Mouse (Mus musculus) adrenal gland, postnatal 14 days (tissue): ENCODE results near the gene Iqcf1. TPM values are rescaled to one million over a fixed set of nuclear protein-coding genes. Genes with fewer than 3 reads are reported as not detected.
"Not testable (repeated sequence)": the region's sequence is repeated elsewhere in the genome, so short reads cannot be mapped to it uniquely, and the experiment has no call there.

ENCODE experiments used
- DNase-seq: peaks from one replicate; pipeline ENCODE4 v3.0.0; 2021; ENCODE audit warnings: mixed read lengths
- total RNA-seq: library from RNA; stranded (reverse); gene quantifications from 2 replicates; pipeline ENCODE4 v1.2.3, GENCODE M21; 2021

The Iqcf1 gene
- total RNA-seq, 1 experiment from 2014 or later, result not detected

DNA sequence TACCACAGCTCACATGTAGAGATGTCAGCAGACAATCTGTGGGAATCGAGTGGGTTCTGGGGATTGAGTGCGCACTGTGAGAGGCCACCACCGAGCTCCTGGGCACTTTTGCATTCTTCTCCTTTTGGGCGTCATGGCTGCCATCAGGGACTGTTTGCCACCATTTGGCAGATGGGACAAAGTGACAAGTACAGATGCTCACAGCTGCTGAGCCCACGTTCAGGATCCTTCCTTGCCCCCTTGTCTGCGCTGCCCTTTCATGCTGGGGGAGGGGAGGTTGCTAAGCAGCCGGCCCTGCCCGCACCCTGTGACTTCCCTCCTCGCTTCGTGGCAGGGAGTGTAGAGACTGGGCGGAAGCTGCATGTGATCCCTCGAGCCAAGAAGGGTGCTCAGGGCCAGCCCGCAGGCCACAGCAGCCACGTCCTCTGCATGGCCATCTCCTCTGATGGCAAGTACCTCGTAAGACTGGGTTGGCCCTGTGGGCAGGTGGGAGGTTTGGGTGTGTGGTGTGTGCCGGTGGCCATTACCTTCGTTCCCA lies 17.1 kb upstream of the Iqcf1 start:
- no peak for DNase-seq

DNA sequence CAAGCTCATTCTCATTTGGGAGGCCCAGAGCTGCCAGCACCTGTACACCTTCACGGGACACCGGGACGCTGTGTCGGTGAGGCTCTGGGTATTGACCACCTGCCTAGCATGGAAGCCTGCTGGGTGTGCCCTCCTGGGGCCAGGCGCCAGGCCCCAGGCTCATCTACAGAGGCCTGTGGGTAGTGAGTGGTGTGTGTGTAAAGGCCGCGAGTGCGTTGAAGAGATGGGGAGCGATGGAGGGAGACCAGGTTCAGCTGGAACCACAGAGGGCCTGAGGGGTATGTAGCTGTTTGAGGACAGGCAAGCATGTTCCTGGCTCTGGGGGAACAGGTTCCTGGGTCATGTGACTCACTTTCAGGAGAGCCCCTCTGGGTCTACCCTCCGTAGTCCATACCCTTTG lies 16.6 kb upstream of the Iqcf1 start:
- no peak for DNase-seq

DNA sequence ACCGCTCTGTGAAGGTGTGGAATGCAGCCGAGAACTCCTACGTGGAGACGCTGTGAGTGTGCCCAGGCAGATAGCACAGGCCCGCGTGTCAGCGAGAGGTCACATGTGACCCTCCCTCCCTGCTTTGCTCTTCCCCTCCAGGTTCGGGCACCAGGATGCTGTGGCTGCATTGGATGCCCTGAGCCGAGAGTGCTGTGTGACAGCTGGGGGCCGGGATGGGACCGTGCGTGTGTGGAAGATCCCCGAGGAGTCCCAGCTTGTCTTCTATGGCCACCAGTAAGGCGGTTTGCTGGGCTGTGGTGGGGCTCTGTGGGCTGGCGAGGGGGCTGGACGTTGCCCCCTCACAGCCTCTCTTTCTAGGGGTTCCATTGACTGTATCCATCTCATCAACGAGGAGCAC lies 16.2 kb upstream of the Iqcf1 start:
- DNase-seq, result no peak

DNA sequence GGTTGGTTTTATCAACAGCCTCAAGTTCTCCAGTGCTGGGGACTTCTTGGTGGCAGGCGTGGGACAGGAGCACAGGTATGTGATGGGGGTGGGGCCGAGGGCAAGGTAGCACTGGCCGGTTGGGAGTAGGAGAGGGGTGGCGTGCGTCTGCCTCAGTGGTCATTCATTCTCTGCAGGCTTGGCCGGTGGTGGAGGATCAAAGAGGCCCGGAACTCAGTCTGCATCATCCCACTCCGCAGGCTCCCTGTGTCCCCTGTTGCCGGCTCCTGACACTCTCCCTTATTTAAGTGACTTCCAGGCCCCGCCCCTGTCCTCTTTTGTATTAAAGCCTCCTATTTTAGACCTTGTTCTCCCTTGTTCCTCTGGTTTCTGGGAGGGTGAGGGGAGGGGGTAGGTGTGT lies 14.7 kb upstream of the Iqcf1 start:
- DNase-seq, result no peak

DNA sequence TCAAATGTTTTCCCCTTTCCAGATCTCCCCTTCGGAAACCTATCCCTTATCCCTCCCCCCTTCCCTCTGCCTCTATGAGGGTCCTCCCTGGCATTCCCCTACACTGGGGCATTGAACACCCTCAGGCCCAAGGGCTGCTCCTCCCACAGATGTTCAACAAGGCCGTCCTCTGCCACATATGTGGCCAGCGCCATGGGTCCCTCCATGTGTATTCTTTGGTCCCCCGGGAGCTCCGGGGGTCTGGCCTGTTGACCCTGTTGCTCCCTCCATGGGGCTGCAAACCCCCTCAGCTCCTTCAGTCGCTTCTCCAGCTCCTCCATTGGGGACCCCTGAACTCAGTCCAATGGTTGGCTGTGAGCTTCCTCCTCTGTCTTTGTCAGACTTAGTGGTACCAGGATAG lies 12.2 kb upstream of the Iqcf1 start:
- DNase-seq, result not testable (repeated sequence)

DNA sequence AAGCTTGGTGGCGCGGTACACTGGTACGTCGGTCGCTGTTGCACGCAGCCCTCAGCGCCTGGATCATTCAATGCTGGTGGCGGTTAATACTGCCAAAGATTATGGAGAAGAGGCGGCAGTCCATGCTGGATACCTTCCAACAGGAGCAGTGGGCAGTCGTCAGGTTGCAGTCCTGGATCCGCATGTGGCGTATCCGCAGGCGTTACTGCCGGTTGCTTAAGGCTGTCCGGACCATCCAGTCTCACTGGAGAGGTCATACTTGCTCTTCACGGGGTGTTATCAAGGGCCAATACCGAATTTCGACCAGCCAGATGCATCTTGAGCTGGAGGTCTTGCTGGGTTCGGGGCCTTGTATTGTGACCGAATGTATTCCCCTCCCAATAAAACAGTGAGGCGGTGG lies 2.1 kb downstream of the Iqcf1 start:
- no peak for DNase-seq

DNA sequence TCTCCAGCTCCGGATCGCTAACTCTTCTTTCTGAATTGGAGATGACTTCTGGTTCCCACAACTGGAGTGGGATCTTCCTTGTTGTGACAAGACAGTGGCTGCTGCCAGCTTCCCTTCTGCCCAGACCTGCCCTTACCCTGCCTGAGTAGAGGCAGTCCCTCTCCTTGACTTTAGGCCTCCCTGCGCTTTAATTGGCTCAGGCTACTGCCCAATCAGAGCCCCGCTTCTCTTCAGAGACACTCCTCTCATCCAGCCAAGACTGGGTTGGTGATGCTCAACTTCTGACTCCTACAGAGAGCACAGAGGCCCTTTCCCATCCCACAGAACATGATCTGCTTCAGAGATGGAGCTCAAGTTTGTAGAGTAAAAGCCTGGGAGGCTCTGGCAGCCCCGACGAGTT lies 4.5 kb downstream of the Iqcf1 start:
- DNase-seq, result no peak

DNA sequence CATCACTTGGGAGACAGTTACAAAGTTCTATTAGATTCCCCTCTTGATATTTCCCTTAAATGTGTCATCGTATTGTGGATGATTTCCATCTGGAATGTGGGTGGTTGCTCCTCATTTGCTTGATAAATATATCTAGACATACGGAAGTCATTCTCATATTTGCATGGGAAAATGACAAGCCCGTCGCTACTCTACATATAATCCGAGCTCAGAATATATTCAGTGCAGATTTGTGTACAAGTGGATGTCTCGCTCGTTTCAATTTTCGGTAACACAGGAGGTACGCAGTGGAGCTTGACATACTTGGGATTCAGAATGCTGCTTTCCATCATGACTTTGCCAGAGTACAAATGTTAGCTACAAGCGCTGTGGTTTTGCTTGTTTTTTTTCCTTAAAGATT lies 9.6 kb downstream of the Iqcf1 start:
- DNase-seq, result no peak

DNA sequence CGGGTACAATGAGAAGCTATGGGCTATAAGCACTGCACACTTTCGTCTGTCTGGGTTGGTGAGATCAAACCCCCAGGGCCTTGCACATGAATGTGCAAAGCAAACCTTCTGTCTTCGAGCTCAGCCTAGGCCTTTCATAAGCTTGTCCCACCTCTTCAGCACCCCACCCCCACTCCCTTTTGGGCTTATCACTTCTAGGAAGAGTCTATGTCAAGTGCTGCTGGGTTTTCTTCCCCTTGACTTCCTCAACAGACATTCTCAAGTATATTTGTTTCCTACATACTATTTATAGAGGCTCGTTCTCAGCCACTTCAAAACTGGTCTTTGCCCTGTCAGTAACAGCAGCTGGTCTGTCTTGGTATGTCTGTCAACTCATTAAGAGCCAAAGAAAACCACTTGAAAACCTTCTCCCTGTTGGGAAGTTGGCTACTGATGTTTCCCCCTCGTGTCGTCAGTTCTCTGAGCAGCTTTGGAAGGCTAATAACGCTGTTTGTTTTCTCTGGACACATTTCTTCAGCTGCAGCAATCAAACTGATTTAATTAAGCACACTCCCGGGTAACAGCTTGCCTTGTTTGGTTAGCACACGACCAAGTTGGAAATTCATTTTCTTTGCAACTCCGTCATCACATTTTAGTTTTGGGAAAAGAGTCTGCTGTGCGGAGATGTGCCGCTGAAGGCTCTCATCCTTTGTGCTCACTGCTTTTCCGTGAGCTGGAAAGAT lies 13.1 kb downstream of the Iqcf1 start:
- no peak for DNase-seq

DNA sequence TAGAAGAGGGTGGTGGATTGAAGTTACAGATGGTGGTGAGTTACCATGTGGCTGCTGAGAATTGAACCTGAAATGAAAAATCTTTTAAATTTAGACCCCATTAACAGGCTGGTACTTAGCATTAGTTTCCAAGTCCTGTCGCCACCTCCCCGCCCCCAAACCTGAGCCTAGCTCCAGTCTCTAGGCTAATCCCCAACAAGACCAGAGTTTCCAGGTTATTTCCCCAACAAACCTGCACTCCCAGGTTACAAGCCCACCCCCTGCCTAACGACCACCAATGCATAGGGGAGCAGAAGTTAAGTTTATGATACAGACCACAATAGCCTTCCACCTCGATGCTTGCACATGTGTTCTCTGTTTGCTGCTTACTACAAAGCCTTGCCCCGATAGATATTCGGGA lies 13.8 kb downstream of the Iqcf1 start:
- no peak for DNase-seq

DNA sequence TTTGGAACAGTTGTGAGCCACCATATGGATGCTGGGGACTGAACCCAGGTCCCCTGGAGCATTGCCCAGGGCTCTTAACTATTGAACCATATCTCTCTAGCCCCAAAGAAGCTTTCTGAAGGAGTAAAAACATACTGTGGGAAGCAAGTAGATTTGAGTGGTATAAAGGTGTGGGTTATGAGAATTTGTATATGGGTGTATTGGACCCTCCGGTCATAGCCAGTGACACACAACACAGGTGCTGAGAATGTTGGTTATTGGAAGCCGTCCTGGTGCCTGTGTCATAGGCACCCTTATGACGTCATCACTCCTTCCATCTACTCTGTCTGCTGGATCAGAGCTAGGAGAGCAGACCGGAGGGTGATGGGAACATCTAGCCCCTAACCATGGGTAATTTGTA lies 14.5 kb downstream of the Iqcf1 start, which contains the start of gene Iqcf5:
Gene Iqcf5 (plus strand): TSS at position 301 of the 400 bp plus-strand sequence.
- DNase-seq, result no peak

DNA sequence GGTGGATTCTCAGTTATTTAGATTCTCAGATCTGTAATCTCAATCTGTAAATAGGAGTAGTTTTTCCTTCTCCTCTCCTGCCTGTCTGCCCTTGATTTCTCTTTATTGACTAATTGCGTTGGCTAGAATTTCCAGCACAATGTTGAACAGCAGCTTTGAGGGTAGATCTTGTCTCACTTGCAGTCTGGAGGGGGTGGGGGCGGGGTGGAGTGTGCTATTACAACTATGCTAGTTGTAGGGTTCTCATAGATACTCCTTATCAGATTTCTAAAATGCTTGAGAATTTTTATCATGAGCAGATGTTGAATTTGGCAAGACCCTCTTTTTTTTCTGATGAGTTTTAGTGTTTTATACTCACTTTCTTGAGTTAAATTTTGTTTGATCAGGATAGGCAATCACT lies 19.7 kb downstream of the Iqcf1 start:
- no peak for DNase-seq

DNA sequence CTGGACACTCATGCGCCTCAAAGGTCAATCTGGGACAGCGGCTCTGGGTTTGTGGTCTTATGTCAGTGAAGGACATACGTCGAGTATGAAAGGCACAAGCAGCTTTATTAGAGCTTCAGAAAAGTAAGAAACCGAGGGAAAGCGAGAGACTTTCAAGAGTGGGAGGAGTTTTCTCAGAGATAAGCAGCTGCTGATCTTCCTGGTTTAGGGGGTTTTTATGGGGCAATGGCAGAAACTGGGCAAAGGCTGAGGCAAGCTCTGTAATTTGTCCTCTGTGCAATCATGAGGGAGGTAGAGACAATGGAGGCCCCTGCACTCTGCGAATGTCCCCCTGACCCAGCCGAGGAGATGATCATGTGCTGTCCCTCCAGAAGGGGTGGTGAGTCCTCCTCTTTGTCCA lies 20.1 kb downstream of the Iqcf1 start:
- DNase-seq, result no peak

DNA sequence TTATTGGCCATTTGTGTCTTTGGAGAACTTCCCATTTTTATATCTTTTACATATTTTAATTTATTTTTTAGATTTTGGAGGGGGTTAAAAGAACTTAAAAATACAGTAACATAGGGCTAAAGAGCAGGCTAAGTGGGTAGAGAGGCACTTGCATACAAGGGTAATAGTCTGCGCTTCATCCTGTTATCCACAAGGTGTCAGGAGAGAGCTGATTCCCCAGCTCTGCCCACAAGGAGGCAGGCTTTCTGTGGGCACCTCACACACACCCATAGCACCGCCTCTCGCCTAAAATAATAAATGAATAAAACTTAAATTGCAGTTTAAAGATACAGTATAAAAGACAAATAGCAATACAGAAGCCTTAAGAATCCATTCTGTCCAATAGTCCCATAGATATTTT lies 32.1 kb downstream of the Iqcf1 start:
- DNase-seq, result peak; percentile 21

DNA sequence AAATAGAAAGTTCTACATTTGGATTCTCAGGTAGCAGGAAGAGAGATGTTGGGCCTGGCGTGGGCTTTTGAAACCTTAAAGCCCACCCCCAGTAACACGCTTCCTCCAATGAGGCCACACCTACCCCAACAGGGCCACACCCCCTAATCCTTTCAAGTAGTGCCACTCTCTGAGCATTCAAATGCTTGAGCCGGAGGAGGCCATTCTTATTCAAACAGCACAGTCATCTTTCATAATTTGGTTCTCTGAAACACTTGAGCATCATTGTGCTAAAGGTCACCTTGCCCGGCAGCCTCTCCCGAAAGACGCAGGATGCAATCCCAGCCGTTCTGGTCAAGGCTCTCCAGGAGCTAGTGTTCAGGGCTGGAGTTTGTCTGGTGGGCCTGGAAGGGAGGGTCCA lies 34.5 kb downstream of the Iqcf1 start:
- no peak for DNase-seq

DNA sequence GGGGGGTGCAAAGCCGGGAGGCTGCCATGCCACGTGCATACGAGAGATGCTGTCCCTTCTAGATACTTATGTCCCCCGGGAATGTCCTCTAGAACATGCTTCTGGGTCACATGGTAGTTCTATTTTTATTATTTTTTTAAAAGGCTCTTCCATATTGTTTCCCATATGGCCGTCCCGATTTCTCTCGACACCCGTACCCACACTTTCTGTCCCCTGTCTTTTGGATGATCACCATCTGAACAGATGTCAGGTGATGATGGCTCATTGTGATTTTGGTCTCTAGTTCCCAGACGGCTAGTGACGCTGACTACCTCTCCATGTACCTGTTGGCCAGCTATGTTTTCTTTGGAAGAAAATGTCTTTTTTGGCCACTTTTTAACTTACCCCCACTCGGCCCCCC lies 35.2 kb downstream of the Iqcf1 start:
- no peak for DNase-seq

Other genes with a start within 250 kb of the Iqcf1 start
- gene Poc1a, start 218.9 kb upstream of the Iqcf1 start, total RNA-seq, result 7.9 and 8.3 TPM in 2 replicates
- gene Dusp7, start 131.3 kb upstream of the Iqcf1 start, total RNA-seq, result 21.1 and 26.0 TPM in 2 replicates
- 490 and 599 TPM in 2 replicates for gene Rpl29, start 70.5 kb upstream of the Iqcf1 start, total RNA-seq
- 14.2 and 20.2 TPM in 2 replicates for gene Acy1, start 61.6 kb upstream of the Iqcf1 start, total RNA-seq
- gene Abhd14b, start 52.5 kb upstream of the Iqcf1 start, total RNA-seq, result 23.6 and 33.1 TPM in 2 replicates
- 17.1 and 18.4 TPM in 2 replicates for gene Abhd14a, start 52.3 kb upstream of the Iqcf1 start, total RNA-seq
- gene Pcbp4, start 46.7 kb upstream of the Iqcf1 start, total RNA-seq, result 24.3 and 32.2 TPM in 2 replicates
- gene Gpr62, start 34.0 kb upstream of the Iqcf1 start, total RNA-seq, result 0.23 TPM in 1 of 2 replicates, not detected in the other
- 34.2 and 53.4 TPM in 2 replicates for gene Rrp9, start 24.0 kb upstream of the Iqcf1 start, total RNA-seq
- 24.0 and 26.5 TPM in 2 replicates for gene Parp3, start 23.0 kb upstream of the Iqcf1 start, total RNA-seq
- not detected in 2 replicates for gene Iqcf5, start 14.6 kb downstream of the Iqcf1 start, total RNA-seq
- not detected in 2 replicates for gene Iqcf3, start 61.7 kb downstream of the Iqcf1 start, total RNA-seq
- gene Iqcf4, start 71.0 kb downstream of the Iqcf1 start, total RNA-seq, result not detected in 2 replicates
- gene Iqcf6, start 126.6 kb downstream of the Iqcf1 start, total RNA-seq, result not detected in 2 replicates
- gene Grm2, start 156.1 kb downstream of the Iqcf1 start, total RNA-seq, result not detected in 2 replicates
- gene Tex264, start 186.0 kb downstream of the Iqcf1 start, total RNA-seq, result 92.3 and 93.9 TPM in 2 replicates